Mouse (Mus musculus) frontal cortex, adult (tissue): ENCODE results near the gene Dmbx1.

Experiments
- ATAC-seq: cut with Nextera tagmentation; 2 replicates; pipeline ENCODE4 v1.9.2; 2017; ENCODE audit warnings: mild to moderate bottlenecking, moderate library complexity, mixed read lengths; ENCODE audit not compliant: low TSS enrichment

Dmbx1 gene

DNA sequence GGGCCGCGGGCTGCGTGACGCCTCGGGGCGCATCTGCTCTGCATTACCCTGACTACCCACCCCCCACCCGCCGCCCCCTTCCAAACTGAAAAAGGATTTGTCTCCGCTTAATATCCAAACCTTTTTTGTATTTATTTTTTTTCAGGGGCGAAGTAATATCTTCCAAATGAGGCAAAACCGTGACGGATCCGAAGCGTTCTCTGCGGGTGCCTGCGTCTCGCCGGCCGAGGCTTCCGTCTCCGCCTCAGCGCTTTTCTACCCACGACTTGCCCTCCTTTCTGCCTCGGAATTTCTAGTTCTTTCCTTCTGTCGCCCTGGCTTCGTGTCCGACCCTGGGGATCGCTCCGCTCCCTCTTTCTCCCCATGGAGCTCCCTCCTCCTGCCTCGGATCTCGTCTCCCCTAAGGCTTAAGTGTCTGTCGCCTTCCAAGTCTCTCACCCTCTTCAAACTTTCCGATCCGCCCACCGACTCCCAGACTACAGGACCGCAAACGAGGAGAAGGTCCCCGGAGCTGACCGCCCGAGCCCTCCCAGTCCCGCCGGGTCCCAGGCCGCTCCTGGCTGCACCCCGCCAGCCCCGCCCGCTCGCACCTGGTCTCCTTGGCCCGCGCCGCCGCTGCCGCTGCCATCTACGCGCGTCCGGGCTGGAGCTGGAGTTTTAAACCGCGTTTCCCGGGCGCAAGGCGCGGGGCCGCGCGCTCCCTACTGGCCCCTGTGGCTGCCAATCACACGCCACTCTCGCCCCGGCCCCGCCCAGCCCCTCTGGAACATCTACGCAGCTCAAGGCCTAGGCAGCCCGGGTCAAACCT lies at the start of gene Dmbx1:
Dmbx1 (minus strand) TSS at position 632 of the 808 bp plus-strand sequence.
- no peak for ATAC-seq

DNA sequence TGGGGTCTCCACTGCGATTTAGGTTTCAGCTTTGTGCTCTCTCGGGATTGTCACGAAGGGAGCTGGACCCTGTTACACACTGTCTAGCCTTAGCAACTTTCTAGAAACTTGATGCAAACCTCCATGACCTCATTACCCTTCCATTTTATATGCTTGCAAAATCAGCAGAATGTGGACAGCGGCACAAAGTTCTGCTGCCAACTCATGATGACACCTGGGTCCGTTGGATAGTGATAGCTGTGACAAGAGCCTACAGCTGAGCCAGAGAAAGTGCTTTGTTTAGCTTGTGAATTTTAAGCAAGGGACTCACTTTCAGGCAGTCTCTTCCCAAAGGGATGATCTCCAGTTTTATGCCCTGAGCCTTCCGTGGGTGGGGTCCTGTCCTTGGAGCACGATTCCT lies 49.7 kb upstream of the Dmbx1 start:
- no peak for ATAC-seq

DNA sequence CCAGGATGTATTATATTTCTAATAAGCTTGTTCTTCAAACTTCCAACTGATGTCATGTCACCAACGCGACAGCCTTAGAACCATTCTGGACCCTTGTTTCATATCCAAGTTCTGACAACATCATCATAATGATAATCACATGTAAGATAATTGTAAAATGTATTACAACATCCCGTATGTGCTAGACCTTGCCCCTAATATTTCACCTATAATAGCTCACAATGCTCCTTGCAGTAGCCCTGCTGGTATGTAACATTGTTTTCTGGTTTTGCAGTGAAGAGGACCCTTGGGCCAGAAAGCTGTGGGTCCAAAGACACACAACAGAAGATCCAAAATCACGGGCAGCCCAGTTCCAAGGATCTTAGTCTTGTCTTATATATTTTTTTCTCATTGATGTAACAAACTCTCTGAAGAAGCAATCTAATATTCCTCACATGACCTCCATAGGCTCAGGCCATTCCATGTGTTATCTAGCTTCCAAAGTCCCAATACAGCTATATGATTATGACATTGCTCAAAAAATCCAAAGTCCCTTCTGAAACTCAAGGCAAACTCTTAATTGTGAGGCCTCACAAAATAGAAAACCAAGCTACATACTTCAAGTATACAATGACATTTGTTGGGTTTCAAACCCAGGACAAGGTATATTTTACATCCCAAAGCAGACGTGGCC lies 48.3 kb upstream of the Dmbx1 start:
- no peak for ATAC-seq

DNA sequence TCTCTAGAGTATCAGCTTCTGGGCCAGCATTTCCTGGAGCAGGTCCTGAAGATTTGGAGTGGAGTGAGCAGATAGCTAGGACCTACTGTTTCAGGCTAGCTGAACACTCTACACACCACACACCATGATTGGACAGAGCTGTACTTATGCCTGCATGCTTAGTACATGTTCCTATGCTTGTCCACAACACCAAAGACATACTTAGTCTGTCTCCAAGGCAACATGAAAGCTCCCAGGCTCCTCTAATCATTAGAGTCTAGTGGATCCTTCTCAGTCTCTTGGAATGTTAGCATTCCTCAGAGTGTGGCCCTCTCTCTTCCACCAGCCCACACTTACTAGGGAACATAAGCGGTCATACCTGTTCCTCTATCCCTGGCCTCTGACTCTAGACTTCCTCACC lies 47.7 kb upstream of the Dmbx1 start:
- ATAC-seq: no peak

DNA sequence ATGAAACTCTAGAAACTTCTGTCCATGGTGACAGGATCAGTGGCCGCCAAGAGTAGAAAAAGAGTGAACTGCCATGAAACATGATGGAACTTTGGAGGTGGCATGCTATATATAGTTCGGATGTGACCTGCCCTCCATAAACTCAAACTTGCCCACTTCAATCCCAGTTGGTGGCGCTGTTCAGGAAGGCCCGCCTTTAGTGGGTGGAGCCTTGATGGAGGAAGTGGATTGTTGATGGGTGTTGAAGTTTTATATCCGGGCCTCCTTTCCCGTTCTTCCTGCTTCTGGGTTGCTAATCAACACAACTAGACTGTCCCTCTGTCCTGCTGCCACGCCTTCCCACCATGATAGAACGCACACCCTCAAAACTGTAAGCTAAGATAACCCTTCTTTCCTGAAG lies 45.2 kb upstream of the Dmbx1 start:
- no peak for ATAC-seq

DNA sequence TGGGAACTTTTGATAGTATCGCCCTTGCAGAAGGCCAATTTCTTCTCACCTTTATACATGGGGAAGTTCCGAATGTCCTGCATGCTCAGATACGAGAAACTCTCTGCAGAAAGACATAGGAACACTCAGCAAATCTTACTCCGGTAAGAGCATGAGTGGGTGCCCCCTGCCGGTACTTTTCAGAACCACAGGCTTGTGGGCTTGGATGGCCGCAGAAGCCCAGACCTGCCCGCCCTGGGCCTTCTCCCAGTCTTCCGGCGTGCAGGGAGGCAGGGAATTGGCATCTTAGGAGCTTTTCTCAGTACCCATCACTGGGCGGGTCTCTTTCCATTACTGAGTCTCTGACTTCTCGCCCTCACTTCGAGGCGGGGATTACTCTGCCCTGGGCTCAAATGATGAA lies 44.4 kb upstream of the Dmbx1 start:
- ATAC-seq: peak; percentile 79

DNA sequence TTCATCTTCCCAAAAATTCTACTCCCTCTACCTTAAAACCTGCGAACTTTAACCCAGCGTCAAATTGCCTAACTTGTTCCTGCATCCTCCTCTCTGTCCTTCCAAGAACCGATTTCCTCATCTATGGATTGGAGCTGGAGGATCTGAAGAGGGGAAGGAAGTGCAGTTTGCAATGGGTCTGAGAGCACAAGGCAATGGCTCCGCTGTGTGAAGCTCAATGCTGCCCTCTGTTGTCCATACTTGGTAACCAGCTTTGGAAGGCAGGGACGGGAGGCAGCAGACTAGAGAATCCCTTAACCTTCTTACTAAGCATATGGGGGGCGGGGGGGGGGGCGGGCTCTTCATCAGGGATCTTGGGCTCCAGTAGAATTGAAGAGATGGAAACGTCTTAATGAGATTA lies 41.0 kb upstream of the Dmbx1 start:
- peak; percentile 74 for ATAC-seq

DNA sequence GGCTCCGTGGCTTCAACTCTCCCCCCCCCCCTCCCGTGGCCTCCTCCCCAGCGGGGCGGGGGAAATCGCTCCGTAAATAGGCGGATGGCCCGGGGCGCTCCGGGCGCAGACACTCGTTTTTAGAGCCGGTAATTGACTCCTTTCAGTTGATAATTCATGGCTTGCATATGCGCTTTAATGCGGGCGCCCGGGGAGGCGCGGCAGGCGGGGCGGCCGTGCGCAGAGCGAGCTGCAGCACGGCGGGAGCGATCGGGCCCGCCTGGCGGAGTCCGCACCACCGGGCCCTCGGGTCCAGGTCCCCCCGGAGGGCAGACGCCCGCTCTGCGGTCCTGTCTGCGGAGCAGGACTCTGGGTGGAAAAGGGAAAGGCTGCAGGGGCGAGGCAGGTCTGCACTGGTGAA lies 39.7 kb upstream of the Dmbx1 start:
- peak; percentile 17; the same call in 1 of the 2 replicates for ATAC-seq

DNA sequence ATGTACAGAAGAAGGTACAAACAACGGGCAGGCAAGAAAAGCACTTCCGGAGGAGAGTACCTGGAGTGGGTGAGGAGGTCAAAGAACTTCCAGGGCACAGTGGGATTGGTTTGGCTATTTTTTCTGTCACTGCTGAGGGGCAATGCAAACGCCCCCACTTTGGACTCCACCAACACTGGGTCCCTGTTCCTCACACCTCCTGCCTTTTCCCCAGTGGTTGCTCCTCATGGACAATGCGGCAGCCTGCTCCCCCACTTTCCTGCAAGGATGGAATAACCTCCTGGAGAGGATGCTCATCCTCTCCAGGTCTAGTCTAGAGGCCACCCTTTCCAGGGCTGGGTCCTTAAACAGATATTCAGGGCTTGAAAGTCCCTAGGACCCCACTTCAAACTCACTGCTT lies 39.2 kb upstream of the Dmbx1 start:
- ATAC-seq: no peak

DNA sequence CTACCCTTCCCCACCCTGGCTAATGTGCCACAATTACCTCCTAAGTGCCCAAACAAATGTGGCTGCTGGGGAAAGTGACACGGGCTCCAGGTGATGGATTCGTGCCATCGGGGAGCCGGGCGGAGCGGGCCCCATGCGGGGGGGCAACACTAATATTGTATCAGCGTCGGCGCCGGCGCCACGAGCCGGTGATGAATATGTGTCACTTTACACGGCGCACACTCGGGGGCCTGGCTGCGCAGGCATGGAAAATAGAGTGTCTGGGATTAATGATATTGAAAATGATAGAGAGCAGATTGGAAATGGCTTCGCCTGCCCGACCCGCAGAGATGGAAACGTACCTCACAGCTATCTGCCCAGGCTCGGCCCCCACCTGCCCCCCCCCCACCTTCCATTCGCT lies 32.8 kb upstream of the Dmbx1 start:
- ATAC-seq: no peak

DNA sequence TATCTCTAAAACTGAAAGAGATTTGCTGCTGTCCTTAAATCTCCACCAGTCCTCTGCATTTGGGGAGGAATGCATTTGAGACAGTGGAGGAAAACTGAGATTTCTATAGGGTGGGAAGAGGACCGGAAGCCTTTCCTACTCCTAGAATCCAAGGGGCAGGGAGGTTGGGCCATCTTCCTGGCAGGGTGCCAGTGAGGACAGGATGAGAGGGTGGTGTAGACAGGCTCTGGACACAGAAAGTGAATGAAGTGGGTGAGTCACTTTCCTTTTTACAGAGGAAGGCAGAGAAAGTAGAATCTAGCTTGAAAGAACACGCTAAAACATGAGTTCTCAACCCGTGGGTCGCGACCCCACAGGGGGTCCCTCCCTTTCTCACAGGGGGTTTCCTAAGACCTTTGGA lies 24.7 kb upstream of the Dmbx1 start:
- ATAC-seq: no peak

DNA sequence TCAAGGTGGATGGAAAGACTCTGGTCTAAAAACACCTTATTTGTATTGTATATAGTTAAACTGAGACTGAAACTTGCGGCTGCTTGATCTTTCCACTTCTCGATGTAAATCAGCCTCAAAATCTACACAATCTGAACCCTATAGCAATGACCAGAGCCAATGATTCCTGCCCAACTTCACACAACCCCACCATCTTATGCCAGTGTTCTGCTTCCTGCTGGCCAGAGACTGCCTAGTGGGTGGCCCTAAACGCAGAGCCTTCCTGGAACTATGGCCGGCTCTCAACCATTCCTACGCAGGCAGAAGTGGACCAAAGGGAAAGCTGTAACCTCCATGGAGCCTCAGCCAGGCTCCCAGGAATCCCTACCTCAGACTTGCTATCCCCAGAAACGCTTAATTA lies 24.0 kb upstream of the Dmbx1 start:
- ATAC-seq: no peak

DNA sequence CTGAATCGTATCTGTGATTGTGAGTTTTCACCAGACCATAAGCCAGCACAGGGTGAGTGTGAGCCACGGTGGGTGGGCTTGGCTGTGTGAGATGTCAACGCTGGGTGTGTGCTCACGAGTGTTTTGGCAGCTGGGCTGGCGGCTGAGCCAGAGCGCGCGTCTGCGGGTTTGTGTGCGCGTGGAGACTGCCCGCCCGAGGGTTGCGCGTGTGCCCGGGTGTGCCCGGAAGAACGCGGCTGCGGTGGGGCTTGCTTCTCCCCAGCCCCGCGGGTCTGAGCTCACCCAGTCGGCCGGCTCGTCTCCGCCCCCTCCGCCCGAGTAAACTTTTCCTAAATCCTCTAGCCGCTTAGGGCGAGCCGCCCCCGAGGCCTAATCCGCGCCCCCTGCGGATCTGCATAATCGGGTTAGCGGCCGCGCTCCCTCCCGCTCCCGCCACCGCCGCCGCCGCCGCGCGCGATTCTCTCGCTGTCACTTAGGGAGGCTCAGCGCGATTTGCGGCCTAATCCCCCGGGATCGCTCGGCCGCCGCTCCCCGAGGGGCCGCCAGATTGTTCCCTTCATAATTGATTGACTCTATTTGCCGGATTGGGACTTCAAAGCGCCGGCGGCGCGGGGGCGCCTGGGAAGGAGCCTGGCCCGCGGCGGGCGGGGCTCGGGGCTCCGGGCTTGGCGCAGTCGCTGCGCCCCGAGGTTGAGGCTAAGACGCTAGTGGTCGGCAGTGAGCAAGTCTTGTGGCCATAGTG lies 23.1 kb upstream of the Dmbx1 start:
- ATAC-seq: peak; percentile 73

DNA sequence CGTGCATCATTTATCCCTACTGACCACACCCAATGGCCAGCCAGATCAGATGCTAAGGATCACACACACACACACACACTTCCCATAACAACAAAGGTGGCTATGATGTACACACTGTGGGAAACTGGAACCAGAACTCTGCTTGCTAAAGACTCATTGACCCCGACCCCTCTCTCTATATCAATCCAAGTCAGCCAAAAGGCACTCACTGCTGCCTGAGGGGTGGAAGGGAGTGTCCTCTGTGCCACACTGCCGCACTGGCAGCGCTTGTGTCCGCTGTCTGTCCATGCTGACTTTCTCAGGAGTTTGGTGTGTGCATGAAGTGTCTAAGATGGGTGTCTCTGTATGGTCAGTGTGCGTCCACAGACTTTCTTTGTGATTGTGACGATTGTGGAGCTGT lies 22.3 kb upstream of the Dmbx1 start:
- no peak for ATAC-seq

DNA sequence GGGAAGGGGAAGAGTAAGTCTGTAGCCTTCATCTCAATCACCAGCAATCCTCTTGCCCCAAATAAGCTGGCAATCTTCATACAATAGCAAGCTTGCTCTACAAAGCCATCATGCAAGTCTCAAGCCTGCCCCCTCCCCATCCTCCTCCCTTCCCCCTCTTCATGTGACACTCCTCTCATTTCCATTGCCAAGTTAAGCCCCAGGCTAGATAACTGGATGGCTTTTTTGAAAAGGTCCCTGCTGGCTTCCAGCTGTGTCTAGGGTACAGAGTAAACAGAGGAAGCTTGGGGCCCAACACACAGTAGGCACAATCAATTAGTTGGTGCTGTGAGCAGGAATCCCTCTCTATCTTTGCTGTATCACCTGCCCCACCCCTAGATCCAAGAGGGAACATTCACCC lies 19.8 kb upstream of the Dmbx1 start:
- ATAC-seq: no peak

DNA sequence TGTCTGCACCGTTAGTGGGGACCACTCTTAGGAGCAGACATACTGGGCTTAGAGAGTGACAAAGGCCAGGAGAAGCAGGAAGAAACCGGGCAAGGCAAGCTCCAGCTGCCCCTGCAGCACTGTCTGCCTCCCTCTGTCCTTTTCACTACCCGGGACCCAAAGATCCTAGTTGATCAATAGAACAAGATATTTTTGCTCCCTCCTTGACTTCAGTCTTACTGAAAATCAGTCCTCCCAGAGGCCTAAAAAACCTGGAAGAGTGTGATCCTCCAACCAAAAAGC lies 15.7 kb upstream of the Dmbx1 start:
- no peak for ATAC-seq

DNA sequence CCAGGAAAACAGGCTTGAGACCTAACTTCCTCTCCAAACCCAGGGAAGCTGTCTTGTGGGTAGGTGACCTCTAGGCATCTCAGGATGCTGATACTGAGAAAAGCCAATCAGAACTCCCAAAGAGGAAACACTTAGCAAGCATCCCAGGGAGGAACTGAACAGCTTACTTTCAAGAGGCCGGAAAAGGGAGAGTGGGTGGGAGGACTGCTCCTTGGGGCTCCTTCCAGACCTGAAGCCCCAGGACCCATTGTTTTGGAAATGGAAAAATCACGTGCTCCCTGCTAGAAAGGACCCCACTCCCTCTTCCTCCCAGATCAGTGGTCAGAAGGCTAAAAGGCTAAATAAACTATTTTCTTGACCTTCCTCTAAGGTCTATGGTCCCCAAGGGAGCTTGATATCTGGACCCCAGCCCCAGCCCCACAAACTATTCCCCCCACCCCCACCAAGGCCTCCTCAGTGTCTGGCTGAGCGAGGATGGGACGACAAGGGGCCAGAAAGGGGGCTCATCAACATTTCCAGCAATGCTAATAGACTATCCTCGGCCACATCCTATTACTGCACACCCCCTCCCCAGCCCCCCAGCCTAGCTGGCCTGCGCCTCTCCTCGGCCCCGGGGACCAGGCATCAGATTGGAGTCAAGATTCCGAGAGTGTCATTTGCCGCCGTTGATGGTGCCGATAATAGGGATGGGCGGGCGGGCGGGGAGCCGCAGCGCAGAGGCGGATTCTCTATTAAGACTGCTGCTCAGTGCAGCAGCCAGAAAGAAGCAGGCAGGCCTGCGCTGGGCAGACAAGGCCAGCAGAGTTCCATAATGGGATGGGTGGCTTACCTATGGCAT lies 15.1 kb upstream of the Dmbx1 start:
- no peak for ATAC-seq

DNA sequence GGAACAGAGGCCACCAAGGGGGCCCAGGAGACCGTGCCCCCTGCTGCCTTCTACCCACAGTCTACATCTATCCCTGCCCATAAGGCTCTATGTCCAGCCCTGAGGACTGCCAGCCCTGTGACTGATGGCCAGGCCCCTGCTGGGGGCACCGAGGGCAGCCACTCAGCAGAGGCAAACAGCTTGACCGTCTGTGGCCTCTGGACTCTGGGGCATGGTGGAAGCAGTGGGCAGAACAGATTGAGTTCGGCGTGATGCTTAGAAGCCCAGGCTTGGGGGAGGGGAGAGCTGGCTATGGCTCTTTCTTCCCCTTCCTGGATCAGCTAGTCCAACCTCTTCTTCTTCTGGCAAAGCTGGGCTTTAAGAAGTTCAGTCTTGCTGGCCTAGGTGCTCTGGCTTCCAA lies 13.8 kb upstream of the Dmbx1 start:
- ATAC-seq: no peak

DNA sequence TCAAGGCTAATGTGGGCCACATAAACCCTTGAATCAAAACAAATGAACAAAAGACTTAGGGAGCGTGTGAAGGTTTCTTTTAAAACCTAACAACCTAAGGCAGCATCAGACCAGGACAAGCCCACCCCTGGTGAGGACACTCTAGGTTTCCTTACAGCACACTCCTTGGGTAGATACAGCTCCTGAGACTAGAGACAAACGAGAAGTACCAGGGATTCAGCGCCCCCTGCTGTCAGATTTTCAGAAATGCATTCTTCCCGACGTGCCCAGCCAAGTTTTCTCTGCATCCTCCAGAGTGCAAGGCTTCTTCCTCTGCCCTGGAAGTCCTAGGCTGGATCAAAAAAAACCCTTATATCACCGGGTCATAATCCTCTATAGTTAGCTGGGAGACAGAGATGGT lies 13.0 kb upstream of the Dmbx1 start:
- ATAC-seq: peak; percentile 77

DNA sequence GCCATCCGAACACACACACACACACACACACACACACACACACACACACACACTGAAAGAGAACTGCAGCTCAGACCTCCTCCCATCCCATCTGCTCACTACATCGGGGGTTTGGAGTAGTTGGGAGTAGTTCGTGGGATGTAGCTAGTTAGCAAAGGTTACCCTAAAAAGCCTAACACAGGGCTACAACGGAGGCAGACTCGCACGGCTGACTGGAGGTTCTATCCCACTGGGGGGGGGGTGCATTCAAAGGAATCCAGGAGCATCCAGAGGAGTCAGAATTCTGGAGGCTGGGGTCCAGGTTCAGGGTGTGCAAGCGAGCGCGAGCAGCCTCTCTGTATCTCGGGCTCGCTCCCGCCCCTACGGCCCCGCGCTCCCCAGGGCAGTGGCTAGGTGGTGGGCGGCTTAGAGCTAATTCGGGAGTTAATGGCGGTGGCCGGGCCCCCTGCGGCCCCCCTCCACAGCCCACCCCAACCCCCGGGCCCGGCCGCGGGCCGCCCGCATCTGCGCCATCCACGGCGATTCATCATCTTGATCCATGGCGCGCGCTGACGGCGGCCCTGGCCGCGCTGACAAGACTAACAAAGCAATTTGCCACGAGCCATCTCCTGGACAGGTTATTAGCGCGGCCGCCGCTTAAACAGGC lies 4.1 kb upstream of the Dmbx1 start:
- ATAC-seq: no peak

DNA sequence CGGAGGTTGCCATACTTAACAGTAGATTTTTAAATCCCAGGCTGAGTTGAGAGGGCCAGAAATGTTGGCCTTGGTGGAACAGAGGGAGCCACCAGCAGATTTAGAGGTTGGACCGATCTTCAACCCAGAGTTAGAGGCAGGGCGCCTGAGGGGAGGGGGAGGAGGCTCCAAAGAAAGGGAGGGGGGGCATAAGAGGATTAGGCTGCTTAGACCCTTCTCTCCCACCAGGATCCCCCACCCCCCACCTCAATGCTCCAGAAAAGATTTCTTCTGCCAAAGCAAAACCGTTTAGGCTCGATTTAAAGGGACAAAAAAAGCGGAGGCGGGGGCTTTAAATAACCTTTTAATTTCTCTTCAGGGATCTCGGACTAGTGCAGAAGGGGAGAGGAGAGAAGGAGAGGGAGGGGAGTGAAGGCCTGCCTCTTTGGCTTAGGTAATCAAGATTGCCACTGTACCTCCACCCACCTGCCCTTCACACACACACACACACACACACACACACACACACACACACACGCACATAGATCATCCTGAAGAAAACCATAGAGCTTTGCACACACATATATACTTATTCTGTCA lies 1.6 kb upstream of the Dmbx1 start:
- no peak for ATAC-seq
